Mouse (Mus musculus): ENCODE measurements around the gene Ryr1.

Gene Ryr1

DNA sequence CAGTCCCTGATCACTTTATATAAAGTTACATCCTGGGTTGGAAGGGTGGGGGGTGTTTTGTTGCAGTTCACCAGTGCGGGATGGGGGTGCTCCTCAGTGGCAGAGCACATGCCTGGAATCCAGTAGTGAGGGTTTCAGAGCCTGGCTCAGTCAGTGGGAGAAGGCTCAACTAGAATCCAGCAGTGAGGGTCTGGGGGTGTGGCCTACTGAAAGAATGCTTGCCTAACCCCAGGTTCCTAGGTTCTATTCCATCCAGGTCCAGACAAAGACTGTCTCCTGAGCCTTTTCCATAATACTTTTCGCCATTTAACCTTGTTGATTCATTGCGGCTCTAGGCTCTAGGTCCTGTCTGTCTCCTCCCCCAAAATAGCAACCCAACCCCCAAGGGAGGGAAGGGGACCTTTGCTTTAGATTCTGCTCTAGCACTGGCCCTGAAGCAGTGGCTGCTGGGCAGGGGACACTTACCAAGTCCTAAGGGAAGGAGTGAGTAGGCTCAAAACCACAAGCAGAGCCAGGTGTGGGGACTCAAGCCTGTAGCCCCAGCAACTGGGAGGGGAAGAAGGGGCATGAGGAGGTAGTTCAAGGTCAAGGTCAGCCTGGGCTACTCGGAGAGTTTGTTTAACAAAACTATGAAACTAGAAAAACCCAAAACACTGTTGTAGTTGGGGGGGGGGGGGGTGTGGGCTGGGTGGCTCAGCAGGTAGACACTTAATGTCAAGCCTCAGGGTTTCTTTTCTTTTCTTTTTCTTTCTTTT lies 158.1 kb downstream of the Ryr1 start:
- no peak for ATAC-seq (ENCODE audit: insufficient number of reproducible peaks, low FRiP score, low TSS enrichment)

DNA sequence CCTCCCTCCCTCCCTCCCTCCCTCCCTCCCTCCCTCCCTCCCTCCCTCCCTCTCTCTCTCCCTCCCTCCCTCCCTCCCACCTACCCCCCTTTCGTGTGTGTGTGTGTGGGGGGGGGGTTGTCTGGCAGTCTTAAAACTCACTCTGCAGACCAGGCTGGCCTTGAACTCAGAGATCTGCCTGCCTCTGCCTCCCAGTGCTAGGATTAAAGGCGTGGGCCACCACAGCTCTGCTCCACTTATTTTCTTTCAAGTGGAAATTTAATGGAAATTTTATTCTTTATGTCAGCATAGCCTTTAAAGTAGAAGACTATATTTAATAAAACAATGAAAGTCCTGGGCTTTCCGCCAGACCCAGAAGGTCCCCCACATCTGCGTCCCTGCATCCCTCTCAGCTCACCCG lies 158.8 kb downstream of the Ryr1 start:
- ATAC-seq (ENCODE audit: insufficient number of reproducible peaks, low FRiP score, low TSS enrichment): no peak

DNA sequence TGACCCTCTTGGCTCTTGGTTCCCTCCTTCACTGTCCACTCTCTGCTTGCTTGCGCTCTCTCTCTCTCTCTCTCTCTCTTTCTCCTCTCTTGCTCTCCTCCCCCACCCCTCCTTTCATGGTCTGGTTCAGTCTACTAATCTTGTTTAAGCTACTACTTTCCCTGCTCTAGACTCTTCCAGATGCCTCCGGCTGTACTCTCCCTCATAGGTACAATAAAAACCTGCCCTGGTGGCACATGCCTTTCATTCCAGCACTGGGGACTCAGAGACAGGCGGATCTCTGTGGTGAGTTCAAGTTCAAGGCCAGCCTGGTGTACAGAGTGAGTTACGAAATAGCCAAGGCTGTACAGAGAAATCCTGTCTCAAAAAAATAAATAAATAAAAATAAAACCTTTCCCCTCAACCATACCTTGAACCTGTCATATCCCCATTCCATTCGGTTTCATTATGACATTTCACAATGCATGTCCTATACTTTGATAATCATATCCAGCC lies 159.6 kb downstream of the Ryr1 start:
- no peak for ATAC-seq (ENCODE audit: insufficient number of reproducible peaks, low FRiP score, low TSS enrichment)

DNA sequence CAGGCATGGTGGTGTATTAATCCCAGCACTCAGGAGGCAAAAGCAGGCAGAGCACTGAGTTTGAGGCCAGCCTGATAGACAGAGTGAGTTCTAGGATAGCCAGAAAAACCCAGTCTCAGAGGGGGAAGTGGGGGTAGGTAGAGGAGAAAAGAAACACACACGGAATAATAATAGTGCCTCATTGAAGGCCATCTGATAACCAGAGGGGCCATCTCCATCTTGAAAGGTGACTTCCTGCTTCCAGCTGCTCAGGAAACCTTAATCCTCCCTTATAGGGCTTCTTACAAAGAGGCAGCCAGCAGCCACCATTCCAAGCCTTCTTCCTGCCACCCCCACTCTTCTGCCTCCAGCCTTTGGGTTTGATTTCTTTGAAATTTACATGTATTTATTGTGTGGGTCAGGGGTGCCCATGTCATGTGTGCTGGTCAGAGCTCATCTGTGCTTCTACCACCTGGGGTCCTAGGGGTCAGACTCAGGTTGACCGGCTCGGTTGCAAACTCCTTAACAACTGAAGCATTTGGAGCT lies 161.5 kb downstream of the Ryr1 start:
- ATAC-seq (ENCODE audit: insufficient number of reproducible peaks, low FRiP score, low TSS enrichment): no peak

DNA sequence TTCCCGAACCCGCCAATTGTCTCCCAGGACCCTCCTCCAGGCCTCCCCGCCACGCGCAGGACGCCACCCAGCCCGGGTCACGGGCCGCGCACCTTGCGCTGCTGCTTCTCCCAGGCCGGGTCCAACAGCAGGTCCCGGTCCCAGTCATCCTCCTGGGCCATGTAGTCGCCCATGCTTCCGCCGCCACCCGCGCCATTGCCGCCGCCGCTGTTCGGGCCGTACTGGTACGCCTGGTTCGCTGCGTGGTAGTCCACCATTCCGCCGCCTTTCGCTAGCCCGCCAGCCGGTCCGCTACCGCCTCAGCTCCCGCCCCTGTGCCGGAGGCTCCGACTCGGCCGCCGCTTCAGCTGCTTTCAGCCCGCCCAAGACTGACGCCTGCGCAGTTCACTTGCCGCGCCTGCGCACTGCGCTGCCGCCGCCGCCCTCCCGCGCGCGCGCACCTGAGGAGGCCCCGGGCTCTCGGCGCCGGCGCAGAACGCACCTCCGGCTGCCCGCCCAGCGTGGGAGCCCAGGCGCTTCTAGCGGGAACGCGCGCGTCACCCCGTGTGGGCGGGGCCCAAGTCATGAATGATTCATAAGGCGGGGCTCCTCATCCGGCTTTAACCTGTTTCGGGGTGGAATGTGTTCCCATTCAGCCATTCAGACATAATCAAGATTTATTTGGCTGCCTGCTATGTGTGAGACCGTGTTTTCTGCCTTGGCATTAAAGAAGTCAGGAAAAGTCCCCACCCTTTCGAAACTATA lies 162.9 kb downstream of the Ryr1 start, which contains the start of gene Actn4:
Actn4 (minus strand) TSS at position 414 of the 744 bp plus-strand sequence.
- ATAC-seq (ENCODE audit: insufficient number of reproducible peaks, low FRiP score, low TSS enrichment): peak; percentile 86

DNA sequence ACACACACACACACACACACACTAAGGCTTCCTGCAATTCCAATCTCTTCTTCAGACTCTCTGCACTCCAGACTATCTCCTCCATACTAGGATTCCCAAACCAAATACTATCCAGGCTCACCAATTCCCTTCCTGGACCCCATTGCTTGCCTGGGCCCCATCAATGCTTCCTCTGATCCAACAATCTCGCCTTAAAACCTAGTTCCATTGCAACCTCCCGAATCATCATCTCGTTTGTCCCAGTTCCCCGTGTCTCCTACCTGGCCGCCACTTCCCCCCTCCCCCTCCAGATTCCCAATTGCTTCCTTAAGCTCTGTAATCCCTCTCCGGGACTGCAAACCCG lies 163.4 kb downstream of the Ryr1 start:
- no peak for ATAC-seq (ENCODE audit: insufficient number of reproducible peaks, low FRiP score, low TSS enrichment)

DNA sequence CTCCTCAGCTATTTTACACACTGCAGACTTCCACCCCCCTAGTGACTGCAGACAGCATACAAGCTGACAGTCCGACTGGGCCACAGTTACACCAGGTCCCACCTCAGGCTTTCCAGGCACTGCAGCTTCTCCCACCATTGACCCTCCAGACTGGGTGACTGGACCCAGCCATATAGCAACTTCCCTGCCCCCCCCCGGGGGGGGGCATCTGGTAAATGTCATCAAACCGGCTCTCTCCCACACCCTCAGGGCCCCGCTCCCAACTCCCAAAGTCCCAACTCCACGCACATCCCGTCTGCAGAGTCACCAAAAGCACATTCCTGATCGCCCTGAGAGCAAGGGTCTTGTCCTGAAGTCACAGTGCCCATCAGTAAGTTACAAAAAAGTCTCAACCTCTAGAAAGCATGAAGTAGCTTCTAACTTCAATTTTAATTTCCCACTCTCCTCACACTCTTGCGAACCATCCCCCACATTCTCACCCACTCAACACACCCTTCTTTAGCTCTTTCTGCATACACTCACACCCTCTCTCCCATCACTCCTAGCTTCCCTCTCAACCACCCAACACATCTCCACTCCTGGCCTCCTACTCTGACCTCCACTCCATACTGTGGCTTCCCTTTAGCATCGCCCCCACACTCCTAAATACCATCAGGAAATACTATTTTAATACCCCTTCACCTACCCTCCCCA lies 164.5 kb downstream of the Ryr1 start:
- no peak for ATAC-seq (ENCODE audit: insufficient number of reproducible peaks, low FRiP score, low TSS enrichment)

DNA sequence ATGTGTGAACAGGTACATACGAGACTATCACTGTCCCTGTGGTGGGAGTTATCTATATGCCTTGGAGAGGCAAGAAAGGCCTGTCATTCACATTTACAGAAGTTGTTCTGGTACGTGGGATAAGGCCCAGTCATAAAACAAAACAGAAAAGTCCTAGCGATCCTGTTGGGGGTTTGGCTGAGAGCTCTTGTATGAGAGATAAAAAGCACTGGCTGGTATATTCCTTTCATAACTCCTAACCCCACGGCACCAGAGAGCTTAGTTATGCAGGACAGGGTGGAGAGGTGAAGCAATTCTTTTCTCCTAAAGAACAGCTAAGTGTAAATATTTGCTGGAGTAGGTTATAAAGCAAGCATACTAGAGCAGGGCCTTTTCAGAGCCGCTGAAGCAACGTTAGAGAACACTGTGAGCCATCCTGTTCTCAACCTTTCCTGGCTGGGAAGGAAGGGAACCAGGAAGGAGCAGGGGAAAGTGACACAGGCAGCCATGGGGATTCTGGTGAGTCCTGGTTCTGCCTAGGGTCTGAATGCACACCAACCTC lies 165.4 kb downstream of the Ryr1 start:
- ATAC-seq (ENCODE audit: insufficient number of reproducible peaks, low FRiP score, low TSS enrichment): no peak

DNA sequence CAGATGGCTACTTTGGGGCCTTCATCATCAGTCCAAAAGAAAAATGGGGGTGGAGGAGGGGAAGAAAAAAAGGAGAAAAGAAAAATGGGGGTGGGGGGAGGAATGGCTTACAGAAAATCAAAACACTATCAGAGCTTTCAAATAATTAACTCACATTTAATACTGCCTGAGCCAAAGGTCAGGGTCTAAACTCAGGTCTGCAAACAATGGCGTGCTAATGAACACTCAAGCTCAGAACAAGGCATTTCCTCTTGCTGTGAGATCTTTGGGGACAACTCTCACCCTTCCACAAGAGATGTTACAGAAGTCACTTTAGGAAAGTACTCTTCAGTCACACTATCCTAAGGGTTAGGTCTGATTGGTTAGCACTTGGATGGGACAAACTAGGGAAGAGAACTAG lies 166.2 kb downstream of the Ryr1 start:
- ATAC-seq (ENCODE audit: insufficient number of reproducible peaks, low FRiP score, low TSS enrichment): no peak

DNA sequence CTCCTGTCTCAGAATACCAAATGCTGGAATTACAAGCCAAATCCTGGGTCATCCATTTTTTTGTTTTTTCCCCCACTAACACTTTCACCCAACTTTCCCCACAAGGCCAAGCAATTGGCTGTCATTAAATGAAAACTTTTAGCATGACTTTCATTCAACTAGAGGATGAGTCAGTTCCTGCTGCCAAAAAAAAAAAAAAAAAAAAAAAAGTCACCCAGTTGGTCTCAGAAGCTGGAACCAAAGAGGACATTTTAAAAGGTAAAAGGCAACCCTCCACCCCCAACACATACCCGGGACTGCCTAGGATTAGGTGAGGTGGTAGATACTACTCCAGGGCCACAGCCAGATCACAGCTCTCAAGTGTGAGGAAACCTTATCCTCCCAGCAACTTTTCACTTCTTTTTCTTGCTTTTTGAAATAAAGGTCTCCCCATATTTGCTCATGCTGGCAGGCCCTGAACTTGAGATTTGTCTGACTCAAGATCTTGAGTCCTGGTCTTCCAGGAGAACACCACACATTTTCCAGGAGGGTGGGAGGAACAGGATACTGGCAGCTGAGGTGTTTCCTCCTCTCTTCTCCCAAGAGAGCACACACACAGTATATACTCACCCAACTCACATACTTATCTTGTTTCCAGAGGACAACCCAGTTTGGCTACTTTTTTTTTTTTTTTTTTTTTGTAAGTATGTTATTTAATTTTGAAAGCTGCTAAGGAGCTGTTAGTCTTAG lies 166.8 kb downstream of the Ryr1 start:
- no peak for ATAC-seq (ENCODE audit: insufficient number of reproducible peaks, low FRiP score, low TSS enrichment)

DNA sequence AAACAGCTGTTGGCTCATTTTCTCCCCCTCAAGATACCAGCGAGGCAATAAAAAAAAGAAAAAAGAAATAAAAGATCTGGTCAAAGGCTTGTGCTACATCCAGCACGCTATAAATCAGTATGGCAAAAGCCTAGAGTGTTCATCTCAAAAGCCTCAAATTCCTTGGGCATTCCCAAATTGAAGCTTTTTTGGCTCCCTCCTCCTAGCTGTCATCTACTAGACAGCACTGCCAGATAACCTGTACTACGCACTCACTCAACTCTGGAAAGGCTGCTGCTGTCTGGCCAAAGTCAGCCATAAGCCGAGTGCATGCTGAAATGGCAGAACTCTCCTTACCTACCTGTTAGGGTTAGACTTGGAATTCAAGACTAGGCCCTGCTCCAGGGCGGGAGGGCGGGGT lies 167.7 kb downstream of the Ryr1 start:
- ATAC-seq (ENCODE audit: insufficient number of reproducible peaks, low FRiP score, low TSS enrichment): no peak

DNA sequence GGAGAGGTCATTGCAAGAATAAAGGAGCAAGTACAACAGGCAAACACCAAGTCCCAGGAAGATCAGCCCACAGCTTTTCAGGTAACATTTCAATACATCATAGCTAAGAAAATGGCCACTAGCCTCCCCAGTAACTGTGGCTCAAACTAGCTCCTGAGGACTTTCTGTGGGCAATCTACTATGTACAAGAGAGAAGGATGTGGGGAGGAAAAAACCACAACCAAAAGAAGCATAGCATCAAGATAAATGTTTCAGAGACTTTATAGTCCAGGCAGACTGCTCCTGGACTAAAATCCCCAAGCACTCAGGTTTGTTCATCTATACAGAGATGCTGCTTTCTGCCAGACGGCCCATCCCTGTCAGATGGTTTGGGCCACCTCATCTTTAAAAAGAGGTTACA lies 168.7 kb downstream of the Ryr1 start:
- ATAC-seq (ENCODE audit: insufficient number of reproducible peaks, low FRiP score, low TSS enrichment): no peak

DNA sequence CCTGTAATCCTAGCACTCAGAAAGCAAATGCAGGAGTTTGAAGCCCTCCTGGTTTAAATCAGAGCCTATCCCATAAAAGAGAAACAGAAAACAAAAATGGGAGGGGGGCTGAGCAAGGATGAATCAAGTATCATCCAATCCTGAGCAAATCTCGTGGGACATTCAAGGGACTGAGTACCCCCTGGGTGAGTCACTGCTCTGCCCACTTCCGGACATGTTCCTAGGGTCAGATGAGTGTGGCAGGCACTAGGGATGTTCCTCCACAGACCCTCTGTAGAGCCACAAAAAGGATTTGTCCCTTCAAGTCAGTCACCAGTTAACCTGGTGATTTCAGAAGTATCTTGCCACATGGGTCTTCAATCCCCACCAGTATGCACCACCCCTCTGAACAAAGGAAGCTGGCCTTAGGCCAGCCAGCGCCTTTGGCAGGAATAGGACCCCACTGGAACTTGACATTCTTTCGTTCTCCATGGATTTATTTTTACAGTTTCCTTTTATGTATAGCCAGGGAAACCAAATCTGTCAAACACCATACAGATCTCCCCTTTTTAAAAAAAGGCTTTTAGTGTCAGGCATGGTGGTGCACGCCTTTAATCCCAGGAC lies 169.6 kb downstream of the Ryr1 start:
- no peak for ATAC-seq (ENCODE audit: insufficient number of reproducible peaks, low FRiP score, low TSS enrichment)

DNA sequence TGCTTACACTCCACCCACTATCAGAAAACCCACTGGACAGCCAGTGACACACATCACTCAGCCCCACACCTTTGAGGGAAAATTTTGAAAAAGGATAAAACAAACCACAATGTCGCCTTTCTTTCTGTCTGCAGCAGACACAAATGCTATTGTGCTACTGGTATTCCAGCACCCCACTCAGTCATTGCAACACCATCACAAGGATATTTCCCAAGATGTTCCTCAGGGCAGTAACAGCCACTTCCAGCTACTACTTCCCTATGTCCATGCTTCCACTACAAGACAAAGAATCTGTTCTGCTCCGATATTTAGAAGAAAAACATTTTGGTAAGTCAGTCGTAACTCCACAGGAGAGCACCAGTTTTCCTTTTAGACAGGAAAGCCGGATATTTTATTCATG lies 170.2 kb downstream of the Ryr1 start:
- ATAC-seq (ENCODE audit: insufficient number of reproducible peaks, low FRiP score, low TSS enrichment): no peak

DNA sequence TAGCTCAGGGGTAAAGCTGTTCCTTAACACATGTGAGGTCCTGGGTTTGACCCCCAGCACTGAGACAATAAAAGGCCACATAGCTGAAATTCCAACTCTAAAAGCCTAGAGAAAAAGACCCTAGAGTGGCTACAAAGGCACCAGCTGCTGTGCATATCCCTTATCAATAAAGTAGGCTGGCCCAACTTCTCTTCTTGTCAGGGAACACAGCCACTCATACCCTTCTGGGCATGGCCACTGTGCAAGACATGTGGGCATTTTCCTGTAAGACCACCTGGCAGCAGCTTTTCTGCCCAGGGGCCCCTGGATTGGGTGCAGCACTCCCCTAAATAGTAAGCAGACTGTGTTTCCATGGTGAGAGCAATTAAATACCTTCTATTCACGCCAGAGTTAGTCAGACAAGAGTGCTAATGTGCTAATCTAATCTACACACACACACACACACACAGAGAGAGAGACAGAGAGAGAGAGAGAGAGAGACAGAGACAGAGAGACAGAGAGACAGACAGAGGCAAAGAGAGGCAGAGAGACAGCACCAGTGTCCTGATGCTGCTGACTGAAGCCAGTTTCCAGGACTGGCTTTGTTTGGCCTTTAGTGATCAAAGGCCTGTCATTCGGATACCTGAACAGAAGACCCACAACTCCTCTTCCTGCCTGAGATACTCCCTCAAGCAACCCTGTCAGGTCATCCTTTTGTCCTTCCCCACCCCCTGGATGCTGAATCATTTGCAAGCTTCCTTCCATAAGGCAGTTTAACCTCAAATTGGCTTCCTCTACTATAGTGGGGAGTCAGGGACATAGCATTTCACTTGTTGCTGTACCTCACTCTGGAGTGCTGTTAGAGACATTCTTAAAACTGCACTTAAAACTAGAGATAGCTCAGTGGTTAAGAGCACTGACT lies 171.3 kb downstream of the Ryr1 start:
- ATAC-seq (ENCODE audit: insufficient number of reproducible peaks, low FRiP score, low TSS enrichment): no peak
